Mouse (Mus musculus) neural tube, embryonic 12.5 days (tissue): Measurements from ENCODE around the gene Btbd7. TPM values are rescaled to one million over a fixed set of nuclear protein-coding genes. Genes with fewer than 3 reads are reported as not detected.

Experiments
- ATAC-seq: fragments of 200-750 bp; cut with Nextera tagmentation; 2 replicates; pipeline ENCODE4 v1.8.0; 2017; ENCODE audit warnings: low read depth, mild to moderate bottlenecking, moderate TSS enrichment, moderate library complexity; ENCODE audit not compliant: low FRiP score
- H3K27ac ChIP-seq: fragments of 300-500 bp; sonication (generic); 2 replicates; pipeline ENCODE4 v1.5.1; 2016
- H3K27me3 ChIP-seq: fragments of 300-500 bp; sonication (generic); replicated peaks from 2 replicates; pipeline ENCODE4 v1.6.1; 2016; ENCODE audit warnings: mild to moderate bottlenecking
- H3K36me3 ChIP-seq: fragments of 300-500 bp; sonication (generic); 2 replicates; pipeline ENCODE4 v1.6.1; 2016; ENCODE audit warnings: mild to moderate bottlenecking
- H3K4me1 ChIP-seq: fragments of 300-500 bp; sonication (generic); 2 replicates; pipeline ENCODE4 v1.6.1; 2016
- H3K4me2 ChIP-seq: fragments of 300-500 bp; sonication (generic); replicated peaks from 2 replicates; pipeline ENCODE4 v1.6.1; 2016; ENCODE audit warnings: mild to moderate bottlenecking
- H3K4me3 ChIP-seq: fragments of 300-500 bp; sonication (generic); 2 replicates; pipeline ENCODE4 v1.5.1; 2016
- H3K9ac ChIP-seq: fragments of 300-500 bp; sonication (generic); 2 replicates; pipeline ENCODE4 v1.6.1; 2016; ENCODE audit warnings: mild to moderate bottlenecking
- H3K9me3 ChIP-seq: fragments of 300-500 bp; sonication (generic); 2 replicates; pipeline ENCODE4 v1.6.1; 2016; ENCODE audit warnings: mild to moderate bottlenecking
- WGBS: fragments of 180-500 bp; shearing (Covaris S2); methylation state at CpG from one replicate; pipeline ENCODE4 v1.1.7; 2016; 5-methylcytosine and 5-hydroxymethylcytosine counted together
- polyA plus RNA-seq: library from polyadenylated mRNA; unstranded; fragments of >200 nt; fragmentation: Nextera tagmentation; extraction: Ambion mirVana; gene quantifications from 2 replicates; pipeline ENCODE4 v1.2.1, GENCODE M21; 2016

Gene Btbd7
- polyA plus RNA-seq, 1 experiment from 2014 or later, result 22.8 TPM

DNA sequence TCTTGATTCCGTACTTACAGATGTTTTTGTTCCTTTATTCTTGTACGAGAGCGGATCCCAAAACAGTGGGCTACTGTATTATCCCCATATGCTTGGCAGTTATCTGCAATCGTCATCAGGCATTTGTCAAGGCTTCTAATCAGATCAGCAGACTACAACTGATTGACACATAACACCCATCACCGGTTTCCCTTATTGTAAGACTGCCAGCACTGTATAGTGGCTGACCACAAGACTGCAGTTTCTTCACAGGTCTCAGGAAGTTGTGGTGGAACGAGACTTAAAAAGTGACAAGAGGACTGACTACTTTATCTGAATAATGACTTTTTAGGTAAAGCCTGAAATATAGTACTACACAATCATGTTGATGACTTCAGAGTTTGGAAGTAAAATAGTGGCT is 133.4 kb downstream of the Btbd7 start:
- Histone ChIP-seq H3K36me3 (0 out of 2 replicates have a peak, but pooled peaks cover 5% of the 10 kb centered on the region), H3K4me2 (peak overlapping the region; percentile 88), H3K27ac (no peak overlapping the region), H3K4me3 (no peak overlapping the region), H3K9ac (peak overlapping the region; percentile 90; the same call in 1 of the 2 replicates), H3K9me3 (no peaks in the 10 kb centered on the region), H3K4me1 (peaks cover 20% of the 10 kb centered on the region), H3K27me3 (no peaks in the 10 kb centered on the region)
- WGBS, result 67% methylated on average over 6 of the region's 6 CpGs
- ATAC-seq, result no peak

DNA sequence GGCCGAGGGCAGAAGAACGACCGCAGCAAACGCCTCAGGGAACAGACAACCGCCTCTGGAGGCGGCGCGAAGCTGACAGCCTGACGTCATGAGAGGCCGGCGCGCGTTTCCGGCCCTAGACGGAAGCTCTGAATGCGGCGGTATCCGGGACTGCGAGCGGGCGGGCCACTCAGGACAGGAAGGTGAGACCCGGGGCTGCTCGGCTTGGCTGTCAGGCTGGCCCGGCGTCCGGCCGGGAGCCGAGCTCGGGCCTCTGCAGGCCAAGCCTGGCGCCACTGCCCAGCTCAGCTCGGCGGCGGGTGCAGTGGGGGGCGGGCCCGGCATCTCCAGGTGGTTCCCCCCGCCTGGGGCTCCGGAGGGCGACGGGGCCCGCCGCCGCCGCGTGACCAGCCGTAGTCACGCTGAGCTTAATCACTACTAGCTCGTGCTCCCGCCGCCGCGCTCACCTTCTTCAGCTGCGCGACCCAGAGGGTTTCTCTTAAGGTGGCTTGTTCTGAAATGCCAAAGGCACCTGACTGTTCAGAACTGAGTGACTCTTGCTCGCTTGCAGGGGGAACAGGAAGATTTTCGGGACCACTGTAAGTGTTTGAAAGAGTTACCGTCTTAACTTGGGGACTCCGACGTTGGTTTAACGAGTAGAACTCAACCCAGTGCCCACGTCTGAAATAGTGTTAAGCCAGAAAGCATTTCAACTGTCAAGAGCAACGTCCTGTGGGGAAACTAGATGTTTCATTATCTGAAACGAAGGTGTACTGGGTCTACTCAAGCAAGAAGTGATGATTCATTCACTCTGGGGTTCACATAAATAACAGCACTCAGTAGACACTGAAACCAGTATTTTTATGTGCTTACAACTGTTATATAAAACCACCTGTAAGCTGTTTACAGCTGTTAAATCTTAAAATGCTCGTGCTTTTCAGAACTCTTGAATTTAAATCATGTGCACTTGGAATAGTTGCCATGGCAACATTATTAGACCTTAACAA is 134.4 kb downstream of the Btbd7 start, which contains the start of the genes Moap1 and Tmem251:
Gene Moap1, minus strand, starts transcription at position 73 of the 986 bp plus-strand sequence.
Gene Tmem251, plus strand, starts transcription at position 174 of the 986 bp plus-strand sequence.
- Histone ChIP-seq H3K27ac (peak within 1 kb of the TSS; percentile 88), H3K4me1 (peaks cover 20% of the 10 kb centered on the region), H3K9ac (peak within 1 kb of the TSS; percentile 90), H3K4me3 (peak within 1 kb of the TSS; percentile 90), H3K36me3 (0 out of 2 replicates have a peak, but pooled peaks cover 1% of the 10 kb centered on the region), H3K4me2 (peak within 1 kb of the TSS; percentile 88), H3K9me3 (no peaks in the 10 kb centered on the region), H3K27me3 (no peaks in the 10 kb centered on the region)
- under 1% methylated on average over 63 of the region's 63 CpGs for WGBS
- ATAC-seq, result peak; percentile 99

DNA sequence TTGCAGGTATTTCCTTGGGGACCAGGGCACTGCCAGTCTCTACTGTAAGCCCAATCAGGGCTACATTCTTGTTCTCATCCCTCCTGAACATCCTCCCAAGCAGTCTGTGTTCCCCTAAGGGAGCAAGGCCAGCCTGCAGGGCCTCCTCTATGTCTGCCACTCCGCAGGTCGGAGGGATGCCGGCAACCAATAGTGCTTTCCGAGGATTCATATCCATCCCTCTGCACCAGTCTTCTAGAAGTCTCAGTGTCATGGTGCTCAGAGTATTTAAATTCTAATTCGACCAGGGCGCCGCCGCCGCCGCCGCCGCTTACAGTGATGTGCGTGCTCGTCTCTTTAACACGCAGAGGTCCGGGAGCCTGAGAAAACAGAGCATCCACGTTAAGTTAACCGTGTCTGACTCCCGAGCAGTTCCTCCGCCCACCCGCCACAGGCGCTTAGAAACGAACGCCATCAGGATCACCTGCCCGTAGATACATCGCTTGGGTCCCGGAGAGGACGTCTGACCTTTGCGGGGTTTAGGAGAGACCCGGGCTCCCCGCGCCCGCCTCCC is 135.2 kb downstream of the Btbd7 start:
- no peaks in the 10 kb centered on the region for H3K27me3 ChIP-seq
- WGBS, result 1% methylated on average over 33 of the region's 33 CpGs
- no peaks in the 10 kb centered on the region for H3K36me3 ChIP-seq
- no peaks in the 10 kb centered on the region for H3K9me3 ChIP-seq
- H3K27ac ChIP-seq, result peak overlapping the region; percentile 88
- H3K4me2 ChIP-seq, result peak overlapping the region; percentile 88
- H3K4me3 ChIP-seq, result peak overlapping the region; percentile 90
- peak; percentile 69 for ATAC-seq
- H3K9ac ChIP-seq, result peak overlapping the region; percentile 90
- H3K4me1 ChIP-seq, result peaks cover 20% of the 10 kb centered on the region

DNA sequence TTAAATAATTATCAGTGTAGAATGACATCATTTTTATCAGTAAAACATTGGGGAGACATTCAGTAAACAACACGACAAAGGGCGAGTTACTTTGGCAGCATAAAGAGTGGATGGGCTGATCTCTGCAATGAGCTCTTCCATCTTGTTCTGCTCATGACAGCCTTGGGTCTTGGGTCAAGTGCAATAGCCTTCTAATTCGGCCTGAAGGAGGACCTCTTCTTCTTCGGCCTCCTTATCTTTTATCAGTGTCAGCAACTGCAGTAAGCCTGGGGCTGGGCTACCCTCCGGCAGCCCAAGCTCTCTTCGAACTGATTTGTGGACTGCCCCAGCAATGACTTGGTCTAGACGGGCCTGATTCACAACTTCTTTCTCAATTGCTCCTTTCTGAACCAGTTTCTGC is 136.2 kb downstream of the Btbd7 start:
- no peaks in the 10 kb centered on the region for H3K36me3 ChIP-seq
- ATAC-seq, result no peak
- no peak overlapping the region for H3K27ac ChIP-seq
- peak overlapping the region; percentile 88; the same call in 1 of the 2 replicates for H3K4me2 ChIP-seq
- 88% methylated on average over 7 of the region's 7 CpGs for WGBS
- H3K4me1 ChIP-seq, result peaks cover 20% of the 10 kb centered on the region
- no peaks in the 10 kb centered on the region for H3K27me3 ChIP-seq
- H3K9ac ChIP-seq, result no peak overlapping the region
- H3K9me3 ChIP-seq, result no peaks in the 10 kb centered on the region
- H3K4me3 ChIP-seq, result no peak overlapping the region

DNA sequence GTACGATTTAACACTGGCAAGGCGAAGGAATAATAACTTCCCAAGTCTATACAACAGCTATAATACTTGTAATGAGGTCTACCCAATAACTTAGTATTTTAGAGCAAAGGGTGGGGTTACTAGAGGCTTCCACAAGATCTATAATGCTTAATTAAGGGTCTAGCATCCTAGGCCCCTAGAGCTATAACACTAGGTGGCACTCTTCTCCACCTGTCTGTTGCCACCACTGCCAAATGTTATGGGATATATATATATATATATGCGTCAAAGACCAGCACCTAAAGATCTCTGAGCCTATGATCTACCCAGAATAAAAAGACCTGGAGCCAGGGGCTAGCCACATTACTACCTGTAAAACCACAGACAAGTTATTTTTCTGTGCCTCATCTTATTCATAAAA is 138.0 kb downstream of the Btbd7 start:
- Histone ChIP-seq H3K36me3 (no peaks in the 10 kb centered on the region), H3K4me2 (no peak overlapping the region), H3K4me1 (peaks cover 20% of the 10 kb centered on the region), H3K4me3 (no peak overlapping the region), H3K27ac (no peak overlapping the region), H3K9ac (no peak overlapping the region), H3K27me3 (no peaks in the 10 kb centered on the region), H3K9me3 (no peaks in the 10 kb centered on the region)
- ATAC-seq, result no peak
- 79% methylated on average over 3 of the region's 3 CpGs for WGBS

DNA sequence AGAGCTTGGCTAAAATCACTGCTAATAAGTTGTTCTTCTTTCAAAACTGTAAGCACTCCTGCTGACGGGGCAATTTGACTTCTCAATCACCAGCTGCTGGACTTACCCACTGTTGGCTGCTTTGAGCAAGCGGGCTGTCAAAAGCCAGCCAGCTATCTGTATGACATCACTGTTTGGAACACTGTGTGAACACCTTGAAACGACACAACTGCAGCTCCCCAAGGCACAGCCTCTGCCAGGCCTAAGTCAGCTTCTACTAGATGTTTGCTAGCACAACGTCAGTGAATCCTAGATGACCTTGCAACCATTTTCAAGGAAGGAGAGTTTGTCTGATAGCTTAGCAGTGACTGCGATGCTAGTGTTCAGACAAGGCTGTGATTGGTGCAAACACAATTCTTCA is 139.2 kb downstream of the Btbd7 start:
- ATAC-seq, result no peak
- Histone ChIP-seq H3K36me3 (no peaks in the 10 kb centered on the region), H3K27ac (no peak overlapping the region), H3K4me3 (no peak overlapping the region), H3K4me2 (no peak overlapping the region), H3K4me1 (peaks cover 12% of the 10 kb centered on the region), H3K9me3 (no peaks in the 10 kb centered on the region), H3K9ac (no peak overlapping the region), H3K27me3 (no peaks in the 10 kb centered on the region)
- 84% methylated on average over 5 of the region's 5 CpGs for WGBS

DNA sequence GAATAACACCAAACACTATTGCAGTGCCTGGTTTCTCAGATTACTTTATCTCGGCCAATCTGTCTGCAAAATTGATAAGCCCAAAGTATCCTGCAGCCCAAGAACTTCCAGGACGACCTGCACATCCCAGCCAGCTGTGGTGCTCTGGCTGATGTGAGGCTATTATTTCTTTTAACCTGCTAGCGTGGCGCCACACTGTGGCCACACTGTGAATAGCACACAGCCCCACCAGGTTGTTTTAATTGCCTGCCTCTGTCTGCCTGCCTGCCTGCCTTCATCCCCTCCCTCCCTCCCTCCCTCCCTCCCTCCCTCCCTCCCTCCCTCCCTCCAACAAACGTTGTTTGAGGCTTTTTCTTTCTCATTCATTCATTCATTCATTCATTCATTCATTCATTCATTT is 144.9 kb downstream of the Btbd7 start:
- H3K27ac ChIP-seq, result no peak overlapping the region
- 21% methylated on average over 4 of the region's 5 CpGs for WGBS
- no peak overlapping the region for H3K9ac ChIP-seq
- H3K4me3 ChIP-seq, result no peak overlapping the region
- H3K27me3 ChIP-seq, result no peaks in the 10 kb centered on the region
- H3K4me1 ChIP-seq, result peaks cover 18% of the 10 kb centered on the region
- ATAC-seq, result no peak
- H3K9me3 ChIP-seq, result no peaks in the 10 kb centered on the region
- no peak overlapping the region for H3K4me2 ChIP-seq
- no peaks in the 10 kb centered on the region for H3K36me3 ChIP-seq

DNA sequence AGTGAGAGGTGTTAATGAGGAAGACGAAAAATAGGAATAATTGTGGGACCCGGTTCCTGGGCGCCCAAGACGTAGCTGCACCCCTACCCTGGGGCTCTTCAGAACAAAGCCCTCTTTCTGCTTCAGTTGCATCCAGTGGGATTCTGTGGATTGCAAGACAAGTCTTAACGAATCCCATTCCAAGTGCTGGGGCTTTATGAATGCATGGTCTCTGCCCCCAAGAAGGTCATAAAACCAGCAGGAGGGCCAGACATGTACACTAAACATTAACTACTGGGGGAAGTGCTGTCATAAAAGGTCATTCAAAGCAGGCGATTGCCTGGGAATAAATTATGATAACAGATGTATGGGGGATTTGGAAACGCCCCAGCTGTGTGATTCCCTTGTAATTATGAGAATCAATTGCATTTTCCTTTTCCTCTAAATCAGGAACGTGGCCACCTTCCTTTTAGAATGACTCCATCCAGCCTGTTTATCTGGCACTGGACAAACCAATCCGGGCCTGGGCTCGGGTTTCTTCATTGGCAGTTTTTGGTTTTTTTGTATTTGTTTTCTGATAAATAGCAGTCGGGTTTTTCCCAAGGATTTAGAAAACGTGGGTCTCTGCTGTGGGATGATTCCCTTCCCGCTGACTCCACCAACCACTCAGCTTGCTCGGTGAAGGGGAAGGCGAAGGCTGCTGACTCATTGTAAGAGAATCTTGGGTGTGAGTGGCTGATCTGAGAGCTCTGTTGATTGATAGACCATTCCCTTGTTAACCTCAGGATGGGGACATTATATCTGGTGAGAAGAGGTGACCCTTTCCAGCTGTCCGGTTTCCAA is 147.3 kb downstream of the Btbd7 start:
- Histone ChIP-seq H3K27ac (peak overlapping the region; percentile 82), H3K9ac (peak overlapping the region; percentile 21; the same call in 1 of the 2 replicates), H3K27me3 (no peaks in the 10 kb centered on the region), H3K4me1 (peaks cover 18% of the 10 kb centered on the region), H3K9me3 (no peaks in the 10 kb centered on the region), H3K36me3 (no peaks in the 10 kb centered on the region), H3K4me2 (peak overlapping the region; percentile 61), H3K4me3 (0 out of 2 replicates have a peak overlapping the region, but pooled peaks have one; percentile 7)
- 11% methylated on average over 16 of the region's 16 CpGs for WGBS
- peak; percentile 67 for ATAC-seq

Other genes starting within 250 kb of the Btbd7 start
- gene Itpk1, start 173.5 kb downstream of the Btbd7 start, polyA plus RNA-seq, result 24.7 and 28.0 TPM in 2 replicates
- gene Moap1, start 134.8 kb downstream of the Btbd7 start, polyA plus RNA-seq, result 38.4 and 42.9 TPM in 2 replicates
- gene Tmem251, start 134.7 kb downstream of the Btbd7 start, polyA plus RNA-seq, result 11.6 and 11.7 TPM in 2 replicates
- not detected in 2 replicates for gene Gm28051, start 120.7 kb downstream of the Btbd7 start, polyA plus RNA-seq
- gene Gon7, start 120.7 kb downstream of the Btbd7 start, polyA plus RNA-seq, result 43.7 and 44.1 TPM in 2 replicates
- gene Ubr7, start 120.5 kb downstream of the Btbd7 start, polyA plus RNA-seq, result 46.9 and 48.1 TPM in 2 replicates
- gene Gm20604, start 119.8 kb downstream of the Btbd7 start, polyA plus RNA-seq, result 30.5 and 31.7 TPM in 2 replicates
- gene Cox8c, start 20.8 kb upstream of the Btbd7 start, polyA plus RNA-seq, result not detected in 2 replicates
- gene Unc79, start 70.4 kb upstream of the Btbd7 start, polyA plus RNA-seq, result 4.0 and 4.8 TPM in 2 replicates